Mouse (Mus musculus): ENCODE results near the gene Layn.

DNA sequence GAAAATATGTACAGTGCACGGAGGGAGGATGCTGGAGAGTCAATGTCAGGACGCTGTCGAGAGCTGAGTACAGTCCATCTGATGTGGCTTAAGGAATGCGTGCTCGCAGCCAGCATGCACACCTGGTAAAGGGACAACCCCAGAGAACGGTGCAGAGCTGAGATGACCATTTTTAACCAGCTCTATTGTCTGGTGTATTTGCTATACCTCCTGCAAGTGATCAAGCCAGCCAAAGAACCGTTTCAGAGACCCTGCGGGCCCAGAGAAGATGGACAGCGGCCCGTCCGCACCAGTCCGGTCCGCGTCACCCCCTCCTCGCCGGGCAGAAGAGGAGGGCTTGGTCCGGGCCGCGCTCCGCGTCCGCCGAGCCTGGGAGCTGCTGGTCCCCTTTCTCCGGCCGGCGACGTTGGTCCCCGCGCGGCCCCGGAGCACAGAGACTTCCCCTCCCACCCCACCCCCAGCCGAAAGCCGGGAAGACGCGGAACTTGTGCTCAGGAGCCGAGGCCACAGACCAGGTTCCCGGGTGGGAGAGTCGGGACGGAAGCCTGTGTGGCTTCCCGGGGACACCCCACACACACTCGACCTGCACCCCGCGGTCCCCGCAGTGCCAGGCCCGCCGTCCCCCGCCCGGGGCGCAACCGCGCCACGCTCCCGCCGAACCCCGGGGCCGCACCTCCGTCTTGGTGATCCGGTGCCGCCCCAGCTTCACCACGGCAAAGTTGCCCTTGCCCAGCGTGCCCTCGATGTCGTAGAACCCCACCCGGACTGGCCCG, 68.6 kb downstream of the Layn start:
- TF ChIP-seq CTCF (conservative IDR thresholded peaks at IDR 0.05; ENCODE audit: low read length) (no peak), NANOG (IDR thresholded peaks at IDR 0.05; ENCODE audit: borderline replicate concordance, low read length) (no peak)

All from E14TG2a.4 (cell line).